Mouse (Mus musculus) mammary gland, adult 2 months (tissue): ENCODE data around the gene Lrrc32. TPM values are rescaled to one million over a fixed set of nuclear protein-coding genes. Genes with fewer than 3 reads are reported as not detected.

Experiments used
- polyA plus RNA-seq: library from polyadenylated mRNA; depleted of rRNA; stranded (reverse); fragments of >200 nt; gene quantifications from 2 replicates; pipeline ENCODE4 v1.2.3, GENCODE M21; 2012; ENCODE audit warnings: low replicate concordance; rRNA removed

Gene Lrrc32
- polyA plus RNA-seq, result 20.7 and 24.3 TPM in 2 replicates

GRCm38 (mm10) chr7:98489131-98489530 is at the start of gene Lrrc32:
Lrrc32 (plus strand) TSS chr7:98489283.

GRCm38 (mm10) chr7:98439956-98440466 is 49.1 kb upstream of the Lrrc32 start, which contains the start of gene Gucy2d:
Gucy2d (plus strand) TSS chr7:98440416.

Other genes starting within 250 kb of the Lrrc32 start
- gene Acer3, start 168.1 kb upstream of the Lrrc32 start, polyA plus RNA-seq, result 3.6 and 5.2 TPM in 2 replicates
- 23.6 and 26.0 TPM in 2 replicates for gene Tsku, start 128.0 kb upstream of the Lrrc32 start, polyA plus RNA-seq
- gene Gucy2d, start 48.9 kb upstream of the Lrrc32 start, polyA plus RNA-seq, result 0.07 TPM in 1 of 2 replicates, not detected in the other
- 15.3 and 23.4 TPM in 2 replicates for gene Emsy, start 167.5 kb downstream of the Lrrc32 start, polyA plus RNA-seq
- gene Thap12, start 213.8 kb downstream of the Lrrc32 start, polyA plus RNA-seq, result 7.2 and 17.6 TPM in 2 replicates